Mouse (Mus musculus) midbrain, embryonic 16.5 days (tissue): Measurements from ENCODE around the gene Col5a2. TPM values are rescaled to one million over a fixed set of nuclear protein-coding genes. Genes with fewer than 3 reads are reported as not detected.

Source experiments
- ATAC-seq: fragments of 200-750 bp; cut with Nextera tagmentation; 2 replicates; pipeline ENCODE4 v1.8.0; 2017; ENCODE audit warnings: moderate TSS enrichment
- H3K27ac ChIP-seq: fragments of 300-500 bp; sonication (generic); 2 replicates; pipeline ENCODE4 v1.5.1; 2014; ENCODE audit warnings: mild to moderate bottlenecking, low read length, mixed read lengths
- H3K27me3 ChIP-seq: fragments of 300-500 bp; sonication (generic); 2 replicates; pipeline ENCODE4 v1.6.1; 2014; ENCODE audit warnings: low read depth, low read length, mixed read lengths; ENCODE audit not compliant: control insufficient read depth, insufficient read depth
- H3K36me3 ChIP-seq: fragments of 300-500 bp; sonication (generic); 2 replicates; pipeline ENCODE4 v1.6.1; 2014; ENCODE audit warnings: mild to moderate bottlenecking, low read length, moderate library complexity, mixed read lengths; ENCODE audit not compliant: control insufficient read depth, insufficient read depth
- H3K4me1 ChIP-seq: fragments of 300-500 bp; sonication (generic); 2 replicates; pipeline ENCODE4 v1.6.1; 2014; ENCODE audit warnings: mild to moderate bottlenecking, low read length, mixed read lengths; ENCODE audit not compliant: control insufficient read depth, insufficient read depth
- H3K4me2 ChIP-seq: fragments of 300-500 bp; sonication (generic); 2 replicates; pipeline ENCODE4 v1.6.1; 2014; ENCODE audit warnings: mild to moderate bottlenecking, low read length, mixed read lengths
- H3K4me3 ChIP-seq: fragments of 300-500 bp; sonication (generic); 2 replicates; pipeline ENCODE4 v1.5.1; 2014; ENCODE audit warnings: low read depth, mild to moderate bottlenecking, low read length, moderate library complexity, mixed read lengths
- H3K9ac ChIP-seq: fragments of 300-500 bp; sonication (generic); 2 replicates; pipeline ENCODE4 v1.6.1; 2014; ENCODE audit warnings: low read depth, low read length, mixed read lengths
- H3K9me3 ChIP-seq: fragments of 300-500 bp; sonication (generic); replicated peaks from 2 replicates; pipeline ENCODE4 v1.6.1; 2014; ENCODE audit warnings: mild to moderate bottlenecking, low read length, mixed read lengths; ENCODE audit not compliant: control insufficient read depth, poor library complexity, severe bottlenecking
- WGBS: fragments of 180-500 bp; shearing (Covaris S2); extraction: QIAGEN DNeasy Blood & Tissue Kit; methylation state at CpG from one replicate; pipeline ENCODE4 v1.1.7; 2014; 5-methylcytosine and 5-hydroxymethylcytosine counted together
- polyA plus RNA-seq: library from polyadenylated mRNA; unstranded; fragments of >200 nt; fragmentation: Nextera tagmentation; extraction: Ambion mirVana; gene quantifications from 2 replicates; pipeline ENCODE4 v1.2.1, GENCODE M21; 2015

The Col5a2 gene
- polyA plus RNA-seq, 1 experiment from 2014 or later, result 9.4 TPM

DNA sequence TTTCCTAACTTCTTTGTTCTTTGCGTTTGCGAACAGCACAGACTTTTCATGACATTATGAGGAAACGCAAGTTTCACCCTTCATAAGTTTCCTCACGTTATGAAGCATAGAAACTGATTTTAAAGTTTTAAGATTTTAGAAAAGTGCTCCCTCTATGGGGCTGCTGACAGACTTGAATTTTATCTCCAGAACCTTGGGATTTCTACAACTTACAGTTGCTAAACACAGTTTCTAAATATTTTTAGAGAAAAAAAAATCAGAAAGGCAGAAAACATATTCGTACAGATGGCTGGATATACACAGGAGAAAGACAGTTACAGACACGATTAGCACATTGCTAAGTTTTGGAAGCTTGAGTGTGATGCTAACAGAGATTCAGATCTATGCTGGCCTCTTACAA is 1.6 kb downstream of the Col5a2 start:
- Histone ChIP-seq H3K4me1 (no peaks in the 10 kb centered on the region), H3K4me3 (peak overlapping the region; percentile 34), H3K4me2 (peak overlapping the region; percentile 49; the same call in 1 of the 2 replicates), H3K36me3 (no peaks in the 10 kb centered on the region), H3K9ac (no peak overlapping the region), H3K27me3 (no peaks in the 10 kb centered on the region), H3K27ac (no peak overlapping the region), H3K9me3 (no peaks in the 10 kb centered on the region)
- ATAC-seq, result no peak
- WGBS, result 54% methylated on average over 6 of the region's 6 CpGs

DNA sequence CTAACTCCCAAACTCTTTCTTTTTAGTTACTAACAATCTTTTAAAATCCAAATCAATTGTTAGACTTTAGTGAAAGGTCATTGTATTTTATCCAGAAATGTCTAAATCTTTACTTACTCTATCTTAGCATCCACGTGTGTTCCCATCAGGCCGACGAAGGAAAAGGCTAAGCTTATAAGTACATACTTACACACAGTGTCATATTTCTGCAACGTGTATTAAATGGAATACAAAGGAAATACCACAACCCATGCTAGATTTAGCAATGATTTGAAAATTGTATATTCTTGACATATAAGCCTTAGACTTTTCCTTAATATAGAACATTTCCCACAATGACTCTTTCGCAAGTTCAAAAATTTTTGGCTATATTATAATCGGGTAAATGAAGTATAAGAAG is 2.6 kb downstream of the Col5a2 start:
- H3K9ac ChIP-seq, result no peak overlapping the region
- no peak overlapping the region for H3K4me2 ChIP-seq
- H3K4me1 ChIP-seq, result no peaks in the 10 kb centered on the region
- no peaks in the 10 kb centered on the region for H3K9me3 ChIP-seq
- H3K4me3 ChIP-seq, result no peak overlapping the region
- no peak overlapping the region for H3K27ac ChIP-seq
- H3K27me3 ChIP-seq, result no peaks in the 10 kb centered on the region
- 87% methylated on average over 6 of the region's 6 CpGs for WGBS
- ATAC-seq, result no peak
- no peaks in the 10 kb centered on the region for H3K36me3 ChIP-seq

DNA sequence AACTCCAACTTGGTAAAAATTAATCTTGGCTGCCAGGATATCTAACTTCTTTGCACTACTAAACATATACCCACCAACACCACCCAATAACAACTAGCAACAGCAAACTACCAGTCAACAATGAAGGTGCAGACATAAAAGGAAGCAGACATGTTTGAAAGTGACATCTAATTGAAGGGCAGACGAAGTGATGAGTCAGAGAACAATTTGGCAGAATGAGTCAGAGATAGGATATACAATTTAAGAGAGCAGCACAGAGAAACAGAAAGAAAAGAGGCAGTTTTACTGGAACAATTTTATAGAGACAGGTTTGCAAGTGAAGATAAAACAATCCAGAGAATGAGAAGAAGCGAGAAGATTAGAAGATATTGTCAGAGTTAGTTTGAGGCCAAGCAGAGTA is 8.1 kb downstream of the Col5a2 start:
- 93% methylated on average over 2 of the region's 2 CpGs for WGBS
- Histone ChIP-seq H3K27ac (no peak overlapping the region), H3K9me3 (no peaks in the 10 kb centered on the region; the same call in 1 of the 2 replicates), H3K27me3 (no peaks in the 10 kb centered on the region), H3K4me3 (no peak overlapping the region), H3K4me1 (no peaks in the 10 kb centered on the region), H3K9ac (no peak overlapping the region), H3K4me2 (no peak overlapping the region), H3K36me3 (no peaks in the 10 kb centered on the region)
- no peak for ATAC-seq

DNA sequence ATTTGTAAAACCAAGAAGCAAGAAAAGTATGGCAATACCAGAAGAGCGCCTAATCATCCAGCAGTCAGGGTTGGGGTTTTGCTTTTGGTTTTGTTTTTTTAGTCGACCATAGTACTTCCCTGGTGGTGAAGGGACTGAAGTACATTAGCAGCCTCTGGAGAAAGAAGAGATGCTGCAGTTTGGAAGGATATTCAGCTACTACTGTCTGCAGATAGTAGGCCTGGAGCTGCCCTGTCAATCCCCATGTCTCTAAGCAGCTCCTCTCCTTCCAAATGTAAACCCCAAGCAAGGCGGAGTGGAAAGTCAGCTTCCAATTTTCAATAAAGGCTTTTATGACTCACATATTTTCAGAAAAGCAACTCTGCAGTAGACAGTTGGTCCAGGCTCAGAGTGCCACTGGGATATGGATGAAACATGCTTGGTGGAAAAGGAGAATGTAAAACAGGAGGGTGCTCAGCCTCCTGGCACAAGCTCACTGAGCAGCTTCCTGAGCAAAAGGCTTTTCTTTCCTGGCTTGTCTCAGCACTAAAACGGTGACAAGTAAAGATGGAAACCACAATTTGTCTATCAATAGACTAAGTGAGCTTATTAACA is 10.9 kb downstream of the Col5a2 start:
- ATAC-seq, result no peak
- Histone ChIP-seq H3K4me2 (no peak overlapping the region), H3K27ac (no peak overlapping the region), H3K27me3 (no peaks in the 10 kb centered on the region), H3K4me3 (no peak overlapping the region), H3K4me1 (no peaks in the 10 kb centered on the region), H3K9me3 (no peaks in the 10 kb centered on the region; the same call in 1 of the 2 replicates), H3K36me3 (no peaks in the 10 kb centered on the region), H3K9ac (no peak overlapping the region)
- WGBS, result 90% methylated on average over 4 of the region's 4 CpGs

DNA sequence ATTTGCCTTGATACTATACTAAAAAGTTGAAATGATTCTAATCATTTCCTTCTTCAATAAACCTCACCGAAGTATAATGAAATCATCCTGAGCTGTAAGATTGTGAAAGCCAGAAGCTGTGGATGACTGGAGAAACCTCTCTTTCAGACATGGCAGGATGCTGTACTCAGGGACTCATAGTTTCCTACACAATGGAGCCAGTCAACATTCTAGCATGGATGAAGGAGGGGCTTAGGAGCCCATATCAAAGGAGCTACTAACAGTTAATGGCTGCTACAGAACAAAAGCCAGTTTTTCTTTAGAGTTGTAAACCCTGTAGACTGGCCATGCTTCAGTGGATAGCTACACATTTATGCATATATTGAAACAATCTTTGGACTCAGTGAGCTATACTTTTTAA is 12.6 kb downstream of the Col5a2 start:
- ATAC-seq, result no peak
- H3K4me2 ChIP-seq, result no peak overlapping the region
- H3K27ac ChIP-seq, result no peak overlapping the region
- no peak overlapping the region for H3K4me3 ChIP-seq
- H3K9me3 ChIP-seq, result no peaks in the 10 kb centered on the region; the same call in 1 of the 2 replicates
- H3K27me3 ChIP-seq, result no peaks in the 10 kb centered on the region
- no peak overlapping the region for H3K9ac ChIP-seq
- no peaks in the 10 kb centered on the region for H3K4me1 ChIP-seq
- no peaks in the 10 kb centered on the region for H3K36me3 ChIP-seq
- 89% methylated on average over 1 of the region's 1 CpGs for WGBS

DNA sequence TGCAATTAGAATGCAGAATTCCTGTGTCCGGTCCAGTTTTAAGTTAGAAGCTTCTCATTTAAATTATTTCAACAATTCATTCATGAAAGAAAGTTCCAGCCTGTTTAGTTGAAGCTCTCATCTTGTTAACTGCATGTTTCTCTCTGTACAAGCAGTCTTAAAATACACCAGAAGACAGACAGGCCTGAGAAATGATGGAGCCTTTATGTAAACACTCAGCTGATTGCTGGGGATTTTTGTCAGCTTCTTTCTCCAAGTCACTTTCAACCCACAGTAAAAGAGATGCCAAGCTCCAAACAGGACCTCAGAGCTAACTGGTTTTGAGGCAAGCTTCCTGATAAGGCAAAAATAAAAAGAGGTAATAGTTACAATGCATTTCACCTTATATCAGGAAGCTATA is 14.8 kb downstream of the Col5a2 start:
- Histone ChIP-seq H3K27me3 (no peaks in the 10 kb centered on the region), H3K9me3 (no peaks in the 10 kb centered on the region), H3K27ac (no peak overlapping the region), H3K9ac (no peak overlapping the region), H3K4me3 (no peak overlapping the region), H3K36me3 (no peaks in the 10 kb centered on the region), H3K4me1 (no peaks in the 10 kb centered on the region), H3K4me2 (no peak overlapping the region)
- WGBS, result 100% methylated on average over 1 of the region's 1 CpGs
- ATAC-seq, result no peak

DNA sequence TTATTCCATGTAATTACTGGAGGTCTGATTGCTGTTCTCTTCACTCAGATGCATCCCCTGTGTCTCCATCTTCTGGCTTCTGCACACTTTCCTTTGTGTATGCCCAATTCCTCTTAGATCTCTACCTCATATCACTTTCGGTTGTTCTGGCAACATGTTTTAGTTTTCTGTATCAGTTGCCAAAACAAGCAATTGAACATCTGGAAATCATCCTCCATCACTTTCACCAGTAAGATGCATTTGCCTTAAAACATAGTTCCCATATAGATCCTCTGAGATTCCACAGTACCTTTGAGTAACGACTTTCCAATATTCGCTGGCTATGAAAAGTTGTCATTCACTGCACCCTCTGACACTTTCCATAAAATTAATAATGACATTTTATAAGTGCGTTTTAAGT is 20.1 kb downstream of the Col5a2 start:
- H3K9me3 ChIP-seq, result no peaks in the 10 kb centered on the region
- no peak overlapping the region for H3K4me2 ChIP-seq
- no peaks in the 10 kb centered on the region for H3K36me3 ChIP-seq
- 94% methylated on average over 4 of the region's 4 CpGs for WGBS
- no peak for ATAC-seq
- H3K9ac ChIP-seq, result no peak overlapping the region
- no peak overlapping the region for H3K27ac ChIP-seq
- no peaks in the 10 kb centered on the region for H3K4me1 ChIP-seq
- H3K4me3 ChIP-seq, result no peak overlapping the region
- H3K27me3 ChIP-seq, result no peaks in the 10 kb centered on the region

DNA sequence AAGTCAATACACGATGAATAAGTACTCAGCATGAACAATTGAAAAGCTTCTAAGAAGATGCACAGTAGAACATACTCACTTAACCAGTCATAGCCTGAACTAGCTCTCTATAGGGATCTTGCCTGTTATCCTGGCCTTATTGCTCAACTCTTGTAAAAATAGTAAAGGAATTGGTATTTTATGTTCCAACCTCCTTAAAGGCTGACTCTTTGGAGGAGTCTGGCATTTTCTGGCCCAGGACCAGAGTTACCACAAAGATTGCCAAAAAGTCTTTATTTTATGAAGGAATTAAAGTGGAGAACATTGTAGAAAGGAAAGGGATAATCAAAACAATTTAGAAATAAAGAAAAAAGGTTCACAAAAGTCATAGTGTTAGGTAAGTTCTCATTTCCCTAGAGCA is 21.2 kb downstream of the Col5a2 start:
- Histone ChIP-seq H3K4me3 (no peak overlapping the region), H3K9me3 (no peaks in the 10 kb centered on the region), H3K4me2 (no peak overlapping the region), H3K9ac (no peak overlapping the region), H3K27ac (no peak overlapping the region), H3K27me3 (no peaks in the 10 kb centered on the region), H3K4me1 (no peaks in the 10 kb centered on the region), H3K36me3 (no peaks in the 10 kb centered on the region)
- WGBS, result 93% methylated on average over 1 of the region's 1 CpGs
- no peak for ATAC-seq

DNA sequence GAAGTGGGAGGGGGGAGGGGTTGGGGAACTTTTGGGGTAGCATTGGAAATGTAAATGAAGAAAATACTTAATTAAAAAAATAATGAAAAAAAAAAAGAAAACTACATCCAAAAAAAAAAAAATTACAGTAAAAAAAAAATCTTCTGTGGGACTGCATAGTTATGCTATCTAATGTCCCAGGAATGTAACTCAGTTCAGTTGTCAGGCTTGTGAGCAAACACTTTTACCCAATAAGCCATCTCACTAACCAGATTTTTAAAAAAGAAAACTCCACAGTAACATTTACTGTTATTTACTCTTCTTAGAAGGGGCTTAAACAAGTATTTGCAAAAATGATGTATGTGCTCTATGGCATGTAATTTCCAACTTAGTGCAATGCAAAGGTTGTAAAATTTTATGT is 24.0 kb downstream of the Col5a2 start:
- no peak overlapping the region for H3K9ac ChIP-seq
- H3K27me3 ChIP-seq, result no peaks in the 10 kb centered on the region
- H3K4me2 ChIP-seq, result no peak overlapping the region
- no peaks in the 10 kb centered on the region for H3K9me3 ChIP-seq
- no peak overlapping the region for H3K27ac ChIP-seq
- no peak for ATAC-seq
- H3K36me3 ChIP-seq, result no peaks in the 10 kb centered on the region
- H3K4me1 ChIP-seq, result no peaks in the 10 kb centered on the region
- H3K4me3 ChIP-seq, result no peak overlapping the region
